Mouse (Mus musculus): ENCODE data around the gene Tmem163.

Gene Tmem163

DNA sequence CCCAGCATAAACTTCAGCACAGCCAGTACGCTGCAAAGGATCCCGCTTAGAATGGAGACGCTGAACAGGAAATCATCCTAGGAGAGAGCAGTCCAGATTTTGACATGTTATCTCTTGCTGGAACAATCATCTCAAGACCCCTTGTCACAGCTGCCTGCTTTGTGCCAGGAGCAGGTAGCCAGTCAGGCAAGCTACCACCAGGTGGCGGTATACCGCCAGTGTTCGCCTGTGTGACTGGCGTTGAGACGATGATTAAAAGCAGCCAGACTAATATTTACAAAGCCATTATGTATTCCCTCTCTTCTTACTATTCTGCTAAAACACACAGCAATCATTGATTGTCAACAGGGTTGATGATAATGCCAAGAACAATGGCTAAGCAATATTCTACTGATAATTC is 179.1 kb downstream of the Tmem163 start:
- peak; percentile 62 to 80 for DNase-seq (ENCODE audit: low spot score in 2 of 2)

DNA sequence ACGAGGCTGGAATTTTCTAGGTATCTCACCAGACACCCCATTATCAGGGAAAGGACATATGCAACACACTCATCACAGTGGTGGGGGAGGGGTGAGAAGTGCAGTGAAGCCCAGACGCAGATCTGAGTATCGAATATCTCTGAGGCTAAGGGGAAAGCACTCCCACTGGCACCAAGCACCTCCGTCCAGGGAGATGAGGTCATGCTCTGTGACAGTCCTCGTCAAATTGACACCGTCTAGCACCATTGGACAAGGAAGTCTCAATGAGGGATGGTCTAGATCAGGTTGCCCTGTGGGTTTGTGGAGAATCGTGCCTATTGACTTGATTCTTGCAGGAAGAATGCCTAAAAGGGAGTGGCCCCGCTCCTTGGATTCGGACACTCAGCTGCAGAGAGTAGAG is 180.6 kb downstream of the Tmem163 start:
- no peak for DNase-seq (ENCODE audit: low spot score in 2 of 2)

DNA sequence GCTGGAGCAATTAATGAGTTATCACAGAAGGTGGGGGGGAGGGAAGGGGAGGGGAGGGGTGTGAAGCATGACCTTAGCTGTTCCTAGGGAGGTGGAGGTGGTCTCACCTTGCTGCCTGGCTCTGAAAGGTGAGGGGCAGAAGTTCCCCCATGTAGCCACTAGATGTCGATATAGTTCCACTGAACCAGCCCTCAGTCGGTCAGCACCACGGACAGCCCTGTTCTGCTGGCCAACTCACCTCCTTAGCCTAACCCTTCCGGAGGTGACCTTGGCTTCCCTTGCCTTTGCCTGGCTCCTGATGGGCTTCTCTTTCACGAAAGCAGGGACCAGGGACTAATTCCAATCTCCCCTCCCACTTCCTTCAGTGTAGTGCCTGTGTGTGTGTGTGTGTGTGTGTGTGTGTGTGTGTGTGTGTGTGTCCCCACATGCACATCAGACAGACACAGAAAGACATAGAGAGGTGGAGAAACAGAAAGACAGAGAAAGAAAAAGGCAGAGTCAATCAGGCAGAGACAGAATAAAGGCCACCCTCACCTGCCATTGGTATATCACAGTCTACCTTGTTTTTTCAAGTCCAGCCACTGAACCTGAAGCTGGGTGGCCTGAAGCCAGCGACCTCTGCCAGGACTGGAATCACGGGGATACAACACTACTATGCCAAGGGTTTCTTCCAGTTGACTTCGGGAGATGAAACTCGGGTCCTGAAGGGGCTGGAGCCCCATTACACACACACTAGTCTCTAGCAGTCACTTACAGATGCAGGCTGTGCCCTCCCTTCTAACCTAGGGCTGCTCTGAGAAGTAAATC is 182.4 kb downstream of the Tmem163 start:
- peak in 1 of 2 experiments; percentile 40 for DNase-seq (ENCODE audit: low spot score in 2 of 2)

DNA sequence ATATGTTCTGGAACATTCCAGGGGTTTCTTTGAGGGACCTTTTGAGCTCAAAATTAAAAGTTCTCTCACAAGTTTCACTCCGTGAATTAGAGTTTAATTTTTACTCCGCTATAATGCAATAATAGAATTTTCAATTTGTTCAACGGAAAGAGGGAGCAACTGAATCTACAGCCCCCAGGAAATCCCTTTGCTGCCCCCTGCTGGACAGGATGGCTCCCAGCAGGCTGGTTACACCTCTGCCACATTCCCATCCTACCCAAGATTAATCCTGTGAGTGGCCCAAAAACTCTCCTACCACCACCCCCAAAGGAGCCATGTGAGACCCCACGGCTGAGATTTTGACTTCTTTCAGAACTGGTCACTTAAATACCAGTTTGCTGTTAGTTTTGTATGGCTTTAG is 192.2 kb downstream of the Tmem163 start:
- DNase-seq (ENCODE audit: low spot score in 2 of 2), result peak in 1 of 2 experiments; percentile 34

DNA sequence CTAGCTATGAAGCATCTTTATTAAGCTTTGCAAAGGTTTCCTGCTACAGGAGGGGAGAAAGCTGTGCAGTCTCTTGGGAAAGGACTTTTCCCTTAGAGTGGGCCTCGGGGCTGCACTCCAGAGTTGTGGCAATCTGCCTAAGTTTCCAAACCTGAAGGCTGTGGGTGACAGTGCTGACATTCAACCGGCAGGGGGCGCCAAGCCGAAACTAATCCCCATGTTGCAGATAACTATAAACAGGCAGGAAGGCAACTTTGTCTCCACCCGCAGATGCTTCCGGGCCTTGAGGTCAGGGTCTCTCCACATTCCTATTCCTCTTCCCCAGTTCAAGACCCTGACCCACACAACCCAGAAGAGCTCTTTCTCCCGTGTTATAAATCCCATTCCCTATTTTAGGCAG is 194.5 kb downstream of the Tmem163 start:
- peak; percentile 31 to 61 for DNase-seq (ENCODE audit: low spot score in 2 of 2)

DNA sequence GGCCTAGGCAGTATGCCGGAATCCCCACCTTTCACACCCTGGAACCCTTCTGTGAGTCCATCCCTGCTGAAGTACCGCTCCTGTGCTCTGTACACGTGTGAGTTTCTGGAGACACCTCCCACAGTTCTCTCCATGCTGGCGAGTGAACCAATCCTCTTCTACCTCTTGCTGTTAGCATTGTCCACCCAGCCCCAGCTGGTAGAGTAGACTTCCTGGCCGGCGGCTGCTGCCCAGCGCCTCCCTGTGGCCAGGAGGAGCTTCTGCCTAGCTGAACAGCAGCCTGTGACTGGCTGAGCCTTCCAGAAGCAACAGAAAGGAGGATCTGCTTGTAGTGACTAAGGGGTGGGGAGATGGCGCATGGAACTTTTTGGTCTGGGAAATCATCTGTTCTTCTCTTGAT is 195.2 kb downstream of the Tmem163 start:
- no peak for DNase-seq (ENCODE audit: low spot score in 2 of 2)

DNA sequence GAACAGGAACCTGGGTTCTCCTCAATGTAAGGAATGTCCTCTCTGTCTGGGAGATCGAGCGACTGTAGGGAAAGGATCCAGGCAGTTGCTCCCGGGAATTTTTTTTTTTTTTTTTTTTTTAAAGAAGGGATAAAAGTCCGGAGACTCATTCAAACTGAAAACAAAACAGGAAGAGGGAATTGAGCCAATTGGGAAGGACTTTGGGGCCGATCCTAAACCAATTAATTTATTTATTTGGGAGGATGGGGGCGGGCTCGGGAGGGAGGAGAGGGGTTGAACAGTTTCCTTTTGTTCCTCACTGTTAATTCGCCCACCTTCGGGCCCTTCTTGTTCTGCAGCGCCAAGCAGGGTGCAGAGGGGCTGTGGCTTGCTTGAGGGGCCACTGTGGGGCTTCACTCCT is 196.4 kb downstream of the Tmem163 start:
- DNase-seq (ENCODE audit: low spot score in 2 of 2), result no peak

DNA sequence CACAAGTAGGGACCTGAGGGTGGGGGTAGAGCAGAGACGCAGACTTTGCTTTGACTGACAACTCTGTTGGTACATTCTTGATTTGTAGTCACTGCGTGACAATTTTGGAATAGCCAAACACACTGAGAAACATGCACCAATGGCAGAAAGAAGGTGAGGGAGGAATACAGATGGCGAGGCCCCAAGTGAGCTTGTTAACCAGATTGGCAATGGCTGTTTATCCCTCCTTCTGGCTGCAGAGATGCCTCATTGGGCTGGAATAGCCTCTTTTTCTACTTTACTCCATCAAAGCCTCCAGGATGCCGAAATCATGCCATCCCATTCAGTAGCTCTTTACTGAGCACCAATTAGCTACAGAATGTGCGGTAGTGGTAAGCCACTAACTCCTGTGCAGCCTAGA is 203.6 kb downstream of the Tmem163 start:
- DNase-seq (ENCODE audit: low spot score in 2 of 2), result no peak

DNA sequence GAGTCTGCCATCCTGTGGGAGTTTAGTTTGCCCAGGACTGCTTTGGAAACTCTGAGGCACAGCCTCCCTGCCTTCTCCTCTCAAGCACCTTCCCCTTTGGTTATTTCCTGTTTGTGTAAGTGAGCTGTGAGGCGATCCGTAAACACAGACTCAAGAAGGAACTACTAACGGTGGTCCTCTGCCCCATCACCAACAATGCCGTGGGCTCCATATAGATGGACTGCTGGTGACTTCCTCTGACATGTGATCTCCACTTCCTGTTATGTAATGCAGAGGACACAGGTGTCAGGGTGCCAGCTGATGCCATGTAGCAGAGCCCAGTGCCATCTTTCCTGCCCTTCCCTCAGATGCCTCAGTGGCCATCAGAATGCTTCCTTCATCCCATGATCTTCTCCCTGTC is 209.2 kb downstream of the Tmem163 start:
- no peak for DNase-seq (ENCODE audit: low spot score in 2 of 2)

DNA sequence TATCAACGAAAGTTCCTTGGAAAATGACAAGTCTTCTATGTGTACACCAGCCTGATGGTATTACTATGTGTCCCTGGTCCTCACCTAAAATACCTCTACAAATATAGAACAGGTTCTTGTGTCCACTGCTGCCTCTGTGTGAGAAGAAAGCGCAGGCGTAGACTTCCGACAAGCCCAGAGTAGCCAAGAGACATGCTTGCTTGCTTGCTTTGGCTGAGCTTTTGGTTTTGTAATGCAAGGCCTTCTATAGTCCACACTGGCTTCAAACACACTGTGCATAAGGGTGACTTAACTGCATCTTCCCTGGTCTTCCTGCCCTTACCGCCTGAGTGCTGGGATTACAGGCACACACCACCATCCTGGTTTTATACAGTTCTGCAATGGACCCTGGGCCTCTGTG is 212.1 kb downstream of the Tmem163 start:
- DNase-seq (ENCODE audit: low spot score in 2 of 2), result no peak

DNA sequence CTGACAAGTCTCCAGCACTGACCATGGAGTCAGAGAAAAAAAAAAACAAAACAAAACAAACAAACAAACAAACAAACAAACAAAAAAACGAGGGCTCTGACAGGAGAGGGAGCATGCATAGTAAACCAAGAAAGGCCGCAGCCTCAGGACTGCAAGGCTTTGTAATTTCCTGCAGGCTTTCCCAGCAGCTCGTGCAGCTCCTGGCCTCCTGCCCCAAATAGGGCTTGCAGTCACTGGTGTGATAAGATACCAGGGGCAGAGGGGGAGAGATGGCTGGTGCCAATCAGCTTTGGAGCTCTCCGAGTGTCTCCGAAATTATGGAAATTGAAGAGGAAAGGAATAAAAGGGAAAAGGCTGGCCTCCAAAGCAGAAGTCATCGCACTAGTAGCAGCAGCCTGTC is 214.1 kb downstream of the Tmem163 start:
- DNase-seq (ENCODE audit: low spot score in 2 of 2), result no peak

DNA sequence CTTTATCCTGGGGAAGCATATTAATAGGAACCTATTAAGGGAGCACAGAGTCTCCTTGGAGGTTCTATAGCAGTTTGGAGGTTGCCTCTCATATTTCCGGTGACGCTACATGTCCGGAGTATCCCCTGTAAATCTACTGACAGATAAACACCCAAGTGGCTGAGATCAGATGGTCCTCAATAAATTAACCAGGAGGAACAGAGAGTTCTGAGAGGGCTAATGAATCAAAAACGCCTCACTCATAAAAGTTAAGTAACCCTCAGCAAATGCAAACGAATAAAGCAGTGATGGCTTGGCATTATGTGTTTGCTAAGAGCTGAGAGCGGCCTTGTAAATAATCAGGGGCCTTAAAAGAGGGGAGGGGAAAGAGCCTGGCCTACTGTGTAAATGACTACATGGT is 215.3 kb downstream of the Tmem163 start:
- no peak for DNase-seq (ENCODE audit: low spot score in 2 of 2)

DNA sequence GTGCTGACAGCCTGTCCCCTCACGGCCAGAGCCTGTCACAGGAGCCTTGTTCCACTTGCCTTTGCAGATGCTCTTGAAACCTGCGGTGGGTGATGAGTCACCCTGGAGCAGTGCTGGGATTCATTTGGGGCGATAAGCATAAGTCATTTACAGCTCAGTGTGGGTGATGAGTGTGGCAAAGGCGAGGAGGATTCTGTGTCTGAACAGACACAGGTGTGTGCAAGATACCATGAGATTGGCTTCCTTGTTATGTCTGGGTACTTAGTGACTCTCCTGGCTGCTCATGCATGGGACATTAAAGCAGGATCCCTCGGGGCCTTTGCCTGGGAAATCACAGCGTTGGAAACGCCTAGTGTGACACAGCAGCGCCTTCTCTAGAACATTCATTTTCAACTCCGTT is 218.3 kb downstream of the Tmem163 start:
- DNase-seq (ENCODE audit: low spot score in 2 of 2), result no peak

DNA sequence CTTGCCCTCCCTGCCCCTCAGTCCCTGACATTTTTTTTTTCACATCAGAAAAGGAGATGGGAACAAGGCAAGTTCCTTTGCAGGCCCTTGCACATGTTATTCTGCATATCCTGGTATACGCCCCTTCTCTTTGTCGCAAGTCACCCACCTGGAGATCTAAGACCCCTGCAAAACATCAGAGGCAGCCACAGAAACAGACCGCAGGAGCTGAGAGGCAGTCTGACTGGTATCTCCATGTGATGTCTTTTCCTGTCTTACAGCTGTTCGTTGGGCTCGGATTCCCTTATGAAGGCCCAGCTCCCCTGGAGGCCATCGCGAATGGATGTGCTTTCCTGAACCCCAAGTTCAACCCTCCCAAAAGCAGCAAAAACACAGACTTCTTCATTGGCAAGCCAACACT is 219.8 kb downstream of the Tmem163 start:
- DNase-seq (ENCODE audit: low spot score in 2 of 2), result no peak

DNA sequence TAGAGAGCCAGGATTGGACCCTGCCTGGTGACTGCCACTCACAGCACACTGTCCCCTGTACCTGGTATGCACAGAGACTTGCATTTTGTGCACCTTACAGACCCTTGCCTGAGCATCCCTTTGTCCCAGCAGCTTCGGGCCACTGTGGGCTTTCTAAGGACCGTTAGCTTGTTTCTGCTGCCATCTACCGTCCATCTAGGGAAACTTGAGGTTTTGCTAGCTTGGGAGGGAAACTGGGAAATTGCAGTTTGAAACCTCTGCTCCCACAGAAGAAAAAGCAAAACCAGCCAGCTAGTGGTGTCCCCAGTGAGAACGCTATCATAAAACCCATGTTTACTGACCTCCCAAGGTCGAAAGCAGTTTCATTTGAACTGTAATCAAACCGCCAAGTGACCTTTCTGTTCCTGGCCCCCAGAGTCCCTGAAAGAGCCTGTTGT is 220.3 kb downstream of the Tmem163 start:
- peak in 1 of 2 experiments; percentile 21 for DNase-seq (ENCODE audit: low spot score in 2 of 2)

DNA sequence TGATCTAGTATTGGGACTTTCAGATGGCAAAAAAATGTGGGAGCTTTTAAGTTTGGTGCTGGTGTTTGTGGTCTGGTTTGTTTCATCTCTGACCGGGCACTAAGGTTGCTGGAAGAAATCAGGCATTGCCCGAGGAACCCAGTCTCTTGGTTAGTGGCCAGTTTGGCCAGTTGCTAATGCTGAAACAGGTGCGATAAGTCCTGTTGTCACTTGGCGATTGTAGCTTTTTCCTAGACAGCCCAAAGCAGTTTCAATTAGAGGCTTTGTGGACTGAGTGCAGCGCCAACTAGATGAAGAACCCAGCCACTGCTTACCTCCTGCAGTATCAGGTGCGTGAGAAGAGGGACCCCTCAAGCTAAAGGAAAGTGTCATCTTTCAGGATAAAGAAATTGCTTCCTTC is 226.0 kb downstream of the Tmem163 start:
- DNase-seq (ENCODE audit: low spot score in 2 of 2), result no peak

DNA sequence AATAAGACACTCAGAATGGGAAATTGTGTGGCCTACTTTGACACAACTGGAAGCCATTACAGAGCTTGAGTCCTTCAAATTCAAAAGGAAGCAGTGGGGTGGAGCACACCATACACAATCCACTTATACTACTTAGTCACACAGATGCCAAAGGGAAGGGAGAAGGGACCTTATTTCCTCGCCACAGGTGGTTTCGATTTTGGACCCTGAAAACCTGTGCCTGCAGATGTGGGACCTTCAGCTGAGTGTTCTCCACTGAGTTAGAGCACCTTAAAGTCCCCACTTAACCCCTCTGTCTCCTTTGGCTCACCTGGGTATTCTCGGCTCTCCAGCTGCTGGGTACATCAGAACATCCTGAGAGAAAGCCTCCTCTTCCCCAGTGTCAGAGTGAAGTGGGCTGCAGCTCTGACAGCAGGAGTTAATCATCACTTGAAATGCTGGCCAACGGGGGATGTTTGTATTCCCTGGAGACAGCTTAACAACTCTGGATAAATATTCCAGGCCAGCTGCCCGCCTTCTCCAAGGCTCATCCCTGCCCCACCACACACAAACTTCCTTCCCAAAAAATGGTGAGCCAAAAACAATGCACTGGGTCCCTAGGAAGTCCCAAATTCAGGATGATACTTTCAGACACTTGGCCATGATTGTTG is 234.4 kb downstream of the Tmem163 start:
- no peak for DNase-seq (ENCODE audit: low spot score in 2 of 2)

DNA sequence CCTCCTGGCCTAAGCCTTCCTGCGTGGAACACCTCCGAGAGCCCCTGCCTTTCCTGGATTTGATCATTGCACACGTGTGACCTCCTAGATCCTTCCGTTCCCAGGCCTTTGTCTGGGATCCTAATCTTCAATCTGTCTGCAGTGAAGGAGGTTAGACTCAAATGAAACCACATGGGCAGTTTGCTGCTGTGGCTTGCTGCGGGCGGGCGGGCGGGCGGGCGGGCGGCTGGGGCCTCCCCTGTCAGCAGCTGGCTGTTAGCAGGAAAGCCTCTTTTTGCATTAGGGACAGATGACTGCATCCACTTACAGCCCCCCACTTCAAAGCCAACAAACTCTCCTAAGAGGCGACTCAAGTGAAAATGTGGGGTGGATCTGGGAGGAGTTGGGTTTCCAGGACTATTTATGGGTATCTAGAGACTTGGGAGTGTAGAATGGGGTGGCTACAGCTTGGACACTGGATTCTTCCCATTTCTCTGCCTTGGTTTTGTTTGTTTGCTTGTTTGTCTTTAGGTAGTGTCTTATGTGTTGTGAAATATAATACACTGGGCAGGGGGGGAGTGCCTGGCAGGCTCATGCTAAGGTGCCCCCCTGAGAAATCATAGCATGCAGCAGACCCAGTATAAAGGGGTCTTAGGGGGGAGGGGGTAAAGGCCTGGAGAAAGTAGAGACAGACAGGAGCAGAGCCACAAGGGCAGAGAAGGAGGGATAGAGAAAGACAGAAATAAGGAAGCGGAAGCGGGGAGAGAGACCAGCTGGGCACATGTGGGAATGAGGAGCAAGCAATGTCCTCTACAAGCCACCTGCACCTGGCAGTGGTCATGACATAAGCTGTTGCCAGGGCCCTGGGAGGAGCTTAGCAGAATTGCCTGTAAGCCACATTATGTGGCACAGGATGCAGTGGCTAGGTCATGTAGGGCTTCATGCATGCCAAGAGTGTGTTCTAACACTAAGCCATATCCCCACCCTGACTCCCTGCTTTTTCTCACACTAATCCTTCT is 236.2 kb downstream of the Tmem163 start:
- DNase-seq (ENCODE audit: low spot score in 2 of 2), result no peak

DNA sequence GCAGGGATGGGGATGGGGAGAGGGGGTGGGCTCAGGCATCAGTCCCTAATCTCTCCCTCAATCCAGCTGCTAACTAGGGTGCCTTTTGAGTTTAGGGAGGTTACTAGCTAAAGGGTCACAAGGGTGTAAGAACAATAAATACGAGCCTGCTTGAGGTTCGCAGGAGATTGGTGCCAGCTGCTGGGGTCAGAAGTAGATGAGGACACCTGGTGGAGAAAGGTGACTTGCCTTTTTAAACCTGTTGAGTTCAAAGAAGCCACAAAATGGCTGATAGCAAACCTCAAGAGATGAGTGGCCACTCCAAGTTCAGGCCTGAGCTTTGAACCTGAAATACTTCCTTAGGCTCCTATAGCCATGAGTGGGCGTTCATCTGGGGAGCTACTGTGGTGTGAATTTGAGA is 237.6 kb downstream of the Tmem163 start:
- no peak for DNase-seq (ENCODE audit: low spot score in 2 of 2)

DNA sequence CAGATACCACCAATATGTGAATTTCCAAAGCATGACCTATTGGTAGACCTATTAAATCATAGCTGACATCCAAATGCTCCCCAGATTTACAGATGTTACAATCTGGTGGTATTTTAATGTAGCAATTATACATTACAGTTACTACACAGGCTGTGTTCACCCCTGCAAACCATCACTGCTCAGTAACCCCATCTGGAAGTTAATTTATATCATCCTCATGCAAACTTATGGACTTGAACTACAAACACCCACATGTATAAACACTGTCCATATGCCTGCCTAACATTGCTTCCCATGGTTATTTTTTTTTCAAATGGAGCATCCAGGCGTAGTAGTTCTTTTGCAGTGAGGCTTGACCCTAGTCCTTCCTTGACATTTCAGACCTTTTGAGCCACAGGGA is 238.3 kb downstream of the Tmem163 start:
- no peak for DNase-seq (ENCODE audit: low spot score in 2 of 2)

DNA sequence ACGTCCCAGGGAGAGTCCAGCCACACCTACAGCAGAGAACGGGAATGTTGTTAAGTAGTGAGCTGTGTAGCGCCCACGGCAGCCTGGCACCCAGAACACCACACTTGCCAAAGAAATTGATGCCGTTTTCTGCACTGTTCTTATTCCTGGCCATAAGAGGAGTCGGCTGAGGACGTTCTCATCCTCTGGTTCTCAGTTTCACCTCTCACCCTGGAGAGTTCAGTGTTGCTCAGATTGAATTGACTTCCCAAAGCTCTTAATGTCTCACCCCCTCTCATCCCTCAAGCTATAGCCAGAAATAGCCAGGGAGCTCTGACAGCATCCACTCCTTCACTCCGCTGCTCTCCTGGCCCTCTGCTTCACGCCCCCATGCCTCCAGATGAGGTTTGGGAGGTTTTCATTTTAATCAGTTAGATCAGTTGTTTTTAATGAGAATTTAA is 239.9 kb downstream of the Tmem163 start:
- DNase-seq (ENCODE audit: low spot score in 2 of 2), result no peak

DNA sequence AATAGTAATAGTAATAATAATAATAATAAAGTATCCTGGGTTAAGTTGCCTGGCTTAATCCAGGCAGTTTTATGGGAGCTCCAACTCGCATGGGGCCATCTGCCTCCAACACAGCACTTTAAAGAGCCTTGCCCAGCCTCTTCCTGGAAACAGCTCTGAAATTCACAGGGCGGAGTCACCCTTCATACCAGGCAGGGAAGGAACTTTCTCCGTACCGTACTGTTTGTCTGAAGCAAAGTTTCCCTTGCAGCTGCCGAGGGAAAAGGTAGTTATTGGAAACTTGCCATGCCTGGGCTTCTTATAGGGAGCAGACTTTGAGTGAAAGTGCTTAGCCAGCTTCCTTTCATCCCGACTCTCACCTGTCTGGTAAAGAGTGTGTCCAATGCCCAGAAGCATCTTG is 242.3 kb downstream of the Tmem163 start:
- DNase-seq (ENCODE audit: low spot score in 2 of 2), result no peak
